21 mouse cellular contexts compared by ENCODE assay signal in genomic region chr6:34552489-34553157, GRCm38 (mm10).
"Had no signal": no experiment of that assay in that cellular context is flagged by ENCODE, and none has a peak within 500 bp of the region (broad histone marks: within the 10 kb centered on the region; RNA-seq: fewer than 3 reads in every experiment).

No protein-coding gene starts in this region.

- H3K36me3 ChIP-seq: liver, embryonic 12.5 days; midbrain, embryonic 10.5 days; midbrain, embryonic 12.5 days; neural tube, embryonic 13.5 days; neural tube, embryonic 15.5 days; stomach, embryonic 15.5 days had no signal

- H3K9me3 ChIP-seq: midbrain, embryonic 10.5 days; midbrain, embryonic 12.5 days; neural tube, embryonic 13.5 days; stomach, embryonic 15.5 days had no signal

- DNase-seq: lung, adult 2 months; lung, postnatal 10 days; lung, postnatal 4 days; midbrain, embryonic 14.5 days; retina, postnatal 1 day; right cerebral cortex, adult 18-20 months; right cerebral cortex, postnatal 25 days; right cerebral cortex, postnatal 4 days; spleen, adult 18-20 months; thymus, adult 18-20 months; thymus, postnatal 14 days; thymus, postnatal 36 days had no signal

- H3K27me3 ChIP-seq: liver, embryonic 12.5 days; midbrain, embryonic 12.5 days; neural tube, embryonic 13.5 days; neural tube, embryonic 15.5 days; stomach, embryonic 15.5 days had no signal

- H3K27ac ChIP-seq: liver, embryonic 12.5 days; liver, embryonic 14.5 days; midbrain, embryonic 10.5 days; midbrain, embryonic 12.5 days; neural tube, embryonic 13.5 days; neural tube, embryonic 15.5 days; stomach, embryonic 15.5 days had no signal

- H3K4me2 ChIP-seq: liver, embryonic 12.5 days; midbrain, embryonic 12.5 days; neural tube, embryonic 13.5 days; neural tube, embryonic 15.5 days; stomach, embryonic 15.5 days had no signal

- H3K4me3 ChIP-seq: liver, embryonic 12.5 days; midbrain, embryonic 10.5 days; midbrain, embryonic 12.5 days; myocyte; neural tube, embryonic 13.5 days; neural tube, embryonic 15.5 days; stomach, embryonic 15.5 days had no signal

- H3K9ac ChIP-seq: liver, embryonic 12.5 days; liver, embryonic 14.5 days; midbrain, embryonic 12.5 days; neural tube, embryonic 13.5 days; neural tube, embryonic 15.5 days; stomach, embryonic 15.5 days had no signal

- H3K4me1 ChIP-seq: liver, embryonic 12.5 days had no signal

- ATAC-seq: liver, embryonic 12.5 days; midbrain, embryonic 16.5 days had no signal
